Mouse (Mus musculus) heart, embryonic 16.5 days (tissue): ENCODE results near the gene Tlx1. TPM values are rescaled to one million over a fixed set of nuclear protein-coding genes. Genes with fewer than 3 reads are reported as not detected.

ENCODE experiments used
- ATAC-seq: fragments of 200-750 bp; cut with Nextera tagmentation; replicated peaks from 2 replicates; pipeline ENCODE4 v1.8.0; 2017; ENCODE audit warnings: moderate number of reproducible peaks; ENCODE audit not compliant: insufficient read depth, low FRiP score; ENCODE audit errors: extremely low read depth
- H3K27ac ChIP-seq: fragments of 300-500 bp; sonication (generic); 2 replicates; pipeline ENCODE4 v1.5.1; 2014; ENCODE audit warnings: mild to moderate bottlenecking, low read length, control low read depth, moderate library complexity
- H3K27me3 ChIP-seq: fragments of 300-500 bp; sonication (generic); 2 replicates; pipeline ENCODE4 v1.6.1; 2014; ENCODE audit warnings: low read length, mixed read lengths; ENCODE audit not compliant: control insufficient read depth, insufficient read depth
- H3K36me3 ChIP-seq: fragments of 300-500 bp; sonication (generic); 2 replicates; pipeline ENCODE4 v1.6.1; 2014; ENCODE audit not compliant: control insufficient read depth, insufficient read depth
- H3K4me1 ChIP-seq: fragments of 300-500 bp; sonication (generic); 2 replicates; pipeline ENCODE4 v1.6.1; 2014; ENCODE audit warnings: low read length, mixed read lengths; ENCODE audit not compliant: control insufficient read depth, insufficient read depth
- H3K4me2 ChIP-seq: fragments of 300-500 bp; sonication (generic); 2 replicates; pipeline ENCODE4 v1.6.1; 2014; ENCODE audit warnings: low read depth, mild to moderate bottlenecking, control low read depth, low read length
- H3K4me3 ChIP-seq: fragments of 300-500 bp; sonication (generic); 2 replicates; pipeline ENCODE4 v1.5.1; 2014; ENCODE audit warnings: mild to moderate bottlenecking, control low read depth, low read length
- H3K9ac ChIP-seq: fragments of 300-500 bp; sonication (generic); 2 replicates; pipeline ENCODE4 v1.6.1; 2014; ENCODE audit warnings: low read length, control low read depth
- H3K9me3 ChIP-seq: fragments of 300-500 bp; sonication (generic); replicated peaks from 2 replicates; pipeline ENCODE4 v1.6.1; 2016; ENCODE audit warnings: low read length; ENCODE audit not compliant: control insufficient read depth
- WGBS: fragments of 180-500 bp; shearing (Covaris S2); extraction: QIAGEN DNeasy Blood & Tissue Kit; methylation state at CpG from one replicate; pipeline ENCODE4 v1.1.7; 2014; 5-methylcytosine and 5-hydroxymethylcytosine counted together
- polyA plus RNA-seq: library from polyadenylated mRNA; unstranded; fragments of >200 nt; fragmentation: Nextera tagmentation; extraction: Ambion mirVana; gene quantifications from 2 replicates; pipeline ENCODE4 v1.2.1, GENCODE M21; 2015

Gene Tlx1
- polyA plus RNA-seq: 0.28 and 0.87 TPM in 2 replicates

DNA sequence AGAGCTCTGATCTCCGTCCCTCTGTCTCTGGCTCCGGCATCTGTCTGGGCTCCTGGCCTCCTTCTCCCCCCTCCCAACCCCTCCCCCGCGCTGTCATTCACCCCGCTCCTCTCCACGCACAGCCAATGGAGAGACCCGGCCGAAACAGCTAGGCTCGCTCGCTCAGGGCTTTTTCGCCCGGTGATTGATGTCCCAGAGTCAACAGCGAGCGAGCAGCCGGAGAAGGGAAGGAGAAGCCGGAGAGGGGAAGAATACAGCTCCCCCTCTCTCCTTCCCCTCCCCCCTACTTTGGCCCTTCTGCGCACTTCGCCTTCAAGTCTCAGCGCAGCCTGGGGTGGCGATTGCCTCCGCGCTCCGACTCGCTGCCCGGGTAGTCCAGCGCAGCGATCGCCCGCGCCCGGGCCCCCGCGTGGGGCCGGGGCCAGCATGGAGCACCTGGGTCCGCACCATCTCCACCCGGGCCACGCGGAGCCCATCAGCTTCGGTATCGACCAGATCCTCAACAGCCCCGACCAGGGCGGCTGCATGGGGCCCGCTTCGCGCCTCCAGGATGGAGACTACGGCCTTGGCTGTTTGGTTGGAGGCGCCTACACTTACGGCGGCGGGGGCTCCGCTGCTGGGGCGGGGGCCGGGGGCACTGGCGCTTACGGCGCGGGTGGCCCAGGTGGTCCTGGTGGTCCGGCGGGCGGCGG is at the start of gene Tlx1:
TSS of gene Tlx1 (plus strand) at position 191 of the 692 bp plus-strand sequence.
- H3K27me3 ChIP-seq: peaks cover 95% of the 10 kb centered on the region
- H3K4me2 ChIP-seq: peak within 1 kb of the TSS; percentile 61
- 2% methylated on average over 61 of the region's 61 CpGs for WGBS
- no peak for ATAC-seq
- H3K9me3 ChIP-seq: no peaks in the 10 kb centered on the region
- H3K9ac ChIP-seq: peak within 1 kb of the TSS; percentile 55
- H3K36me3 ChIP-seq: no peaks in the 10 kb centered on the region
- H3K27ac ChIP-seq: no peak within 1 kb of the TSS
- H3K4me3 ChIP-seq: peak within 1 kb of the TSS; percentile 50
- peaks cover 10% of the 10 kb centered on the region for H3K4me1 ChIP-seq

DNA sequence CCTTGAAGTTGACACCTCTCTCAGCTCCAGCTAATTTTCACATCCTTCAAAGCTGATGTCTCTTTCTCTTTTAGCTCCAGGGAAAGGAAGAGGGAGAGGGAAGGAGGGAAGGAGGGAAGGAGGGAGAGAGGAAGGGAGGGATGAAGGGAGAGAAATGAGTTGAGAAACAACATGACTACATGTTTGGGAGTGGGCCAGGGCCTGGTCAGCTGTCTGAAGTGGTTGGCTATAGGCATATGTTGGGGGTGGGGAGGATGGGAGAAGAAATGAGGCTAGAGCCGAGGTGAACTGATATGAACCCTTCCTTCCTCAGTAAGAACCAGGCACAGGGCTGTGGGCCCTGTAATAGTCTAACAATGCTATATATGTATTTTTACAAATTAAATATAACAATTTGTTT is 44.9 kb upstream of the Tlx1 start:
- WGBS: 19% methylated on average over 1 of the region's 1 CpGs
- Histone ChIP-seq H3K4me1 (no peaks in the 10 kb centered on the region), H3K9ac (no peak overlapping the region), H3K36me3 (no peaks in the 10 kb centered on the region), H3K4me3 (no peak overlapping the region), H3K9me3 (no peaks in the 10 kb centered on the region), H3K4me2 (no peak overlapping the region), H3K27ac (no peak overlapping the region), H3K27me3 (peaks cover 34% of the 10 kb centered on the region)
- no peak for ATAC-seq

DNA sequence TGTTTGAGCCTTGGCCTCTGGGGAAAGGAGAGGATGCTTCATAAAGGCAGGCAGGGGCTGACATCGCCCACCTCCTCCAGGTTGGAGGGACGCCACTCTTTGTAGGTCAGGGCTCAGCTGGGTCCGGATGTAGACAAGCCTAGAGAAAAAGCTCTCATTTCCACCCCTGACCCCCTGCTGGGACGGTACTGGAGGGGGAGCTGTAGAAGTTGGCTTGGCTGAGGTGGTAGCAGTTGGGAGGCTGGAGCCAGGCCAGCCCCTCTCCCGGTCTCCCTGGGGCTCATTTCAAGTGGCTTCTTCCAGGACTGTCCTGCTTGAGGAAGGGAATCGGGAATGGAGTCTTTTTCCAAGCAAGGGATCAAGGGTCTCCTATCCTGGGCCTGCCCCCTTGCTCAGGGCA is 43.8 kb upstream of the Tlx1 start:
- Histone ChIP-seq H3K27ac (no peak overlapping the region), H3K4me1 (no peaks in the 10 kb centered on the region), H3K9me3 (no peaks in the 10 kb centered on the region), H3K36me3 (no peaks in the 10 kb centered on the region), H3K4me2 (no peak overlapping the region), H3K27me3 (peaks cover 34% of the 10 kb centered on the region), H3K4me3 (no peak overlapping the region), H3K9ac (no peak overlapping the region)
- no peak for ATAC-seq
- WGBS: 33% methylated on average over 6 of the region's 6 CpGs

DNA sequence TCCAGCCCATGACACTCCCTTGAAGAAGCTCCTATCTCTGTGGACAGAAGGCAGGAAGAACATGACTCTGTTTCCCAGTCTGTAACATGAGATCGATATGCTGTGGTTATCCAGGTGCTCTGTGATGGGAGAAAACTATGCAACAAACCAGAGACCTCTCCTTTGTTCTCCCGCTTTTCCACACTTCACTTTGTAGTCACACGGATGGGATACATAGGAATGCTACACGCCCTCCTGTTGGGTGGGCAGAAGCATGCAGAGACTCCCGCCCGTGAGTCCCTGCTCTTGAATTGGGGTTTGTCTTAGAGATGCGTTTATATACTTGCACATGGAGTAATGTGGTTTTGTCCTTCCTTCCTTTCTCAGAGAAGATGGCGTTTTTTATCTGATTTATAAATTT is 39.8 kb upstream of the Tlx1 start:
- ATAC-seq: no peak
- Histone ChIP-seq H3K4me2 (no peak overlapping the region), H3K36me3 (no peaks in the 10 kb centered on the region), H3K9me3 (no peaks in the 10 kb centered on the region), H3K4me3 (no peak overlapping the region), H3K9ac (no peak overlapping the region), H3K27me3 (no peaks in the 10 kb centered on the region; the same call in 1 of the 2 replicates), H3K27ac (no peak overlapping the region), H3K4me1 (no peaks in the 10 kb centered on the region)
- WGBS: 52% methylated on average over 8 of the region's 8 CpGs

DNA sequence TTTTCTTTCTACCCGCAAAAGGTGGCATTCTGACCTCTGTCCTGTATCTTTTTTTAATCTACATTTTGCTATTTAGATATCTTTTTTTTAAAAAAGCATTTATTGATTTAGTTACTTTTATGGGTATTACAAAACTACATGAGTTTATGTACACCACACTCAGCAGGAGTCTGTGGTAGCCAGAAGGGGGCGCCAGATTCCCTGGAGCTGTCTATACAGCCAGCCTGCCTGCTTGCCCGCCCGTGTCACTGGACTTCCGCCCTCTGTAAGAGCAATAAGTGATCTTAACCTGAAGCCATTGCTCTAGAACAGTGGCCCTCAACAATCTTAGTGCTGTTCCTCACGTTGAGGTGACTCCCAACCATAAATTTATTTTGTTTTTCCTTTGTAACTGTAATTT is 38.0 kb upstream of the Tlx1 start:
- Histone ChIP-seq H3K27ac (no peak overlapping the region), H3K4me1 (no peaks in the 10 kb centered on the region), H3K9me3 (no peaks in the 10 kb centered on the region), H3K4me2 (no peak overlapping the region), H3K9ac (no peak overlapping the region), H3K27me3 (no peaks in the 10 kb centered on the region; the same call in 1 of the 2 replicates), H3K36me3 (no peaks in the 10 kb centered on the region), H3K4me3 (no peak overlapping the region)
- WGBS: 81% methylated on average over 6 of the region's 6 CpGs
- ATAC-seq: no peak

DNA sequence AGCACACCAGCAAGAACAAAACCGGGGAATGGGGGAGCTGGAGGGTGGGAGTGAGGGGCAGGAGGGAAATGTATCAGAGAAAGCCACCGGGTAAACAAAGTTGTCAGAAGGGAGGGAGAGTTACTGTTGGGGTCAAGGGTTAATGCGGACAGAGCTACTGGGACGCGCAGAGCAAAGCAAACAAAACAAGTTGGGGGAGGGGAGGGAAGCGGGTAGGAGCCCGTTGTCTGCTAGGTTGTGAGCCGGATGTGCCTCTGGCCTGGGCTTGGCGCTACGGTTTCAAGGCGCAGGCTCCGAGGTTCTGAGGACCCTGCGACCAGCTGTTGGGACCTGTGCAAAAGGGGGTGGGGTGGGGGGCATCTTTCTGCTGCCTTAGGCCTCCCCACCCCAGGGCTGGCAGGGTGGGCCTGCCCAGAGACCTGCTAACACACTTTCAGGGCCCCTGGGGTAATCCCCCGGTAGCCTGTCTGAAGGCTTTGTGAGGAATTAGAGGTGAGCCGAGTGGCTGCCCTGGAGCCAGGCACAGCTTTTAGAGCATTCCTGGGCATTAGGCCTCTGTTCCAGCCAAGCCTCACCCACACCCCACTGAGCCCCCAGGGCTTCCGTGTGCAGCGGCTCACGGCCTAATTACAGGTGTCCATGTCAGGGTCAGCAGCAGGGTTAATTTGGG is 36.6 kb upstream of the Tlx1 start:
- Histone ChIP-seq H3K9ac (no peak overlapping the region), H3K4me3 (no peak overlapping the region)

DNA sequence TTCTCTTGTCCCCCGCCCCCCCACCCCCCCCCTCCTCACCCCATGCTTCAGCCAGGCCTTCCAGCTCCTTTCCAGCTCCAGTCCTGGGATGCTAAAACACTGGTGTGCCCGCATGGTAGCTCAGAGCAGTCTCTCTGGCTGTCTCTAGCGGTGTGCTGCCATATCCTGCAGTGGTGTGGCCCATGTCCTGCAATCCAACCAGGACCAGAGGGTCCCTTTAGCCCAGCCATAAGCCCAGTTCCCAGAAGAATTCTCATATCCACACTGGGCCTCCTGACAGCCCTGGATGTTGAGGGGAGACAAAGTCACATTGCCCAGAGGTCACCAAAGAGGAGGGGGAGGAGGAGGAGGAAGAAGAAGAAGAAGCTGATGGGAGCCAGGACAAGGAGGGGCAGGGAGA is 35.7 kb upstream of the Tlx1 start:
- no peak overlapping the region for H3K27ac ChIP-seq
- 44% methylated on average over 2 of the region's 3 CpGs for WGBS
- no peak overlapping the region for H3K9ac ChIP-seq
- no peaks in the 10 kb centered on the region; the same call in 1 of the 2 replicates for H3K27me3 ChIP-seq
- H3K36me3 ChIP-seq: no peaks in the 10 kb centered on the region
- H3K9me3 ChIP-seq: no peaks in the 10 kb centered on the region
- H3K4me1 ChIP-seq: no peaks in the 10 kb centered on the region
- ATAC-seq: no peak
- no peak overlapping the region for H3K4me3 ChIP-seq
- H3K4me2 ChIP-seq: no peak overlapping the region

More for the DNA sequence above, 36.6 kb upstream of the Tlx1 start:
- ATAC-seq: no peak
- Histone ChIP-seq H3K4me1 (no peaks in the 10 kb centered on the region), H3K9me3 (no peaks in the 10 kb centered on the region), H3K27me3 (no peaks in the 10 kb centered on the region; the same call in 1 of the 2 replicates), H3K4me2 (peak overlapping the region; percentile 10; the same call in 1 of the 2 replicates), H3K36me3 (no peaks in the 10 kb centered on the region), H3K27ac (no peak overlapping the region)
- WGBS: 13% methylated on average over 18 of the region's 18 CpGs

DNA sequence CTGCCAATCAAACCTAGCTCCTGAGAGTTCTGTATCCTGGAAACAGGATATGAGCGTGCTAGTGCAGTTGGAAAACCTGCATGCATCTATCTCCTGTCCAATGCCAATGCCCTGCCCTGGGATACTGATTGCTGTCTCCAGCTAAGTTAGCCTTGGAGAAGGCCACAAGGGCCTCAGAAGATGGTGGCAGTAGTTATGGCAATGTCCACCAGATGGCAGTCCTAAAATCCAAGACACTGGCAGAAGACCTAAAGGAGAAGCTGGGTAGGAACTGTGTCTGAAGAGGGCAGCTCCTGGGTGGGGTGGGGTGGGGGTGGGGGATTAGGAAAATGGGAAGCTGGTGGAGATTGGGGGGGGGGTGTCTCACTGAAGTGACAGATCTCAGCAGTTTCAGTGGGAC is 33.7 kb upstream of the Tlx1 start:
- ATAC-seq: no peak
- Histone ChIP-seq H3K9ac (no peak overlapping the region), H3K27ac (no peak overlapping the region), H3K27me3 (no peaks in the 10 kb centered on the region; the same call in none of the 2 replicates), H3K9me3 (no peaks in the 10 kb centered on the region), H3K4me2 (no peak overlapping the region), H3K4me3 (no peak overlapping the region), H3K4me1 (no peaks in the 10 kb centered on the region), H3K36me3 (no peaks in the 10 kb centered on the region)
- 50% methylated on average over 1 of the region's 1 CpGs for WGBS

DNA sequence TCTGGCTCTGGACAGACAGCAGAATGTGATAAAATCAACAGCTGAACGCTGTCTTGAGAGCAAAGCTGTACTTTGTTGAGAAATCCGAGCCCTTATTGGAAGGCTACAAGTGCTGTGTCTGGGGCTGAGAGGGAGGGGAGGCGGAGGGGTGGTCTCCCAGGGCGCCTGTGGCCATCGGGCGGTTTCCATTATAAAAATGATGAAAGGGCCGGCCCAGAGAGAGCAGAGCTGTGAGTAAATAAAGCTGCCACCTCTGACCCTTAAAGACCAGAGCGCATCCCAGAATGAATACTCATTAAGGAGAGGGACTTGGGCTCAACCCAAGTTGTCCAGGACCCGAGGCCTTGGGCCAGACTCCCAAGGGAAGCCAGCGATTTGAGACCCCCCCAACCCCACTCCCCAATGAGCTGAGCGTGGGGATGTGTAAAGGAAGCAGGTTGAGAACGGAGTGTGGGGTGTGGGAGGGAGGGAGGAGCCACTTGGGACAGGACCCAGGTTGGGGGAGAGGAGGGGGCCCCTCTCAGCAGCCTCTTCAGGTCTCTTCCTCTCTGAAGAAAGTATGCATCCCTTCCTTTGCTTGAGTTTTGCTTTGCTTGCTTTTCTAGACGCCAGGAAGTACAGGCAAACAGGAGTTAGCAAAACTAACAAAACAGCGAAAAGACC is 18.4 kb upstream of the Tlx1 start:
- 36% methylated on average over 14 of the region's 14 CpGs for WGBS
- H3K9ac ChIP-seq: no peak overlapping the region
- H3K27me3 ChIP-seq: peaks cover 35% of the 10 kb centered on the region
- H3K36me3 ChIP-seq: no peaks in the 10 kb centered on the region
- no peak overlapping the region for H3K4me2 ChIP-seq
- no peak overlapping the region for H3K4me3 ChIP-seq
- no peak for ATAC-seq
- H3K4me1 ChIP-seq: no peaks in the 10 kb centered on the region
- no peak overlapping the region for H3K27ac ChIP-seq
- H3K9me3 ChIP-seq: no peaks in the 10 kb centered on the region
